ENCODE assay signal across 31 mouse cellular contexts in genomic region chr1:163682127-163682526, GRCm38 (mm10). TPM values are rescaled to one million over a fixed set of nuclear protein-coding genes. Genes with fewer than 3 reads are reported as not detected.
A peak's percentile ranks its signal among the peaks of the same experiment; 100 is the strongest.
DNase-seq lines count a peak whose midpoint lies in the region; ATAC-seq and TF ChIP-seq lines count a peak whose summit lies in the region.
"Had no signal": no experiment of that assay in that cellular context is flagged by ENCODE, and none has a peak within 500 bp of the region (broad histone marks: within the 10 kb centered on the region; RNA-seq: fewer than 3 reads in every experiment).

No protein-coding gene starts in this region.

- H3K36me3 ChIP-seq in kidney, adult 2 months (ENCODE audit: control insufficient read depth, insufficient read depth, low read length) = no peaks in the 10 kb centered on the region
- H3K36me3 ChIP-seq in stomach, embryonic 14.5 days (ENCODE audit: control insufficient read depth, insufficient read depth, low read length) = no peaks in the 10 kb centered on the region
- no peaks in the 10 kb centered on the region for H3K36me3 ChIP-seq in stomach, postnatal 0 days (ENCODE audit: control insufficient read depth, insufficient read depth, low read length)
- H3K36me3 ChIP-seq in limb, embryonic 11.5 days (ENCODE audit: control insufficient read depth, insufficient read depth, low read length) = no peaks in the 10 kb centered on the region
- H3K36me3 ChIP-seq: forebrain, embryonic 10.5 days; forebrain, embryonic 15.5 days; heart, embryonic 13.5 days; hindbrain, embryonic 15.5 days; liver, embryonic 12.5 days; neural tube, embryonic 12.5 days had no signal

- ATAC-seq in stomach, embryonic 14.5 days (ENCODE audit: insufficient number of reproducible peaks, insufficient read depth, low FRiP score, low read depth) = peak; percentile 63; the same call in 1 of the 2 replicates
- no peak for ATAC-seq in stomach, postnatal 0 days (ENCODE audit: low FRiP score, low TSS enrichment)
- no peak for ATAC-seq in limb, embryonic 11.5 days (ENCODE audit: insufficient number of reproducible peaks, low FRiP score, low TSS enrichment, low read depth)
- no peak for ATAC-seq in frontal cortex, adult (ENCODE audit: low TSS enrichment)
- ATAC-seq: forebrain, embryonic 15.5 days; inflammation-experienced regulatory T-cells, adult 6 months; liver, embryonic 12.5 days; liver, postnatal 0 days; midbrain, embryonic 16.5 days had no signal

- no peak overlapping the region for H3K4me2 ChIP-seq in stomach, embryonic 14.5 days (replicated peaks; ENCODE audit: low read depth, low read length)
- no peak overlapping the region for H3K4me2 ChIP-seq in stomach, postnatal 0 days (replicated peaks; ENCODE audit: low read depth)
- no peak overlapping the region for H3K4me2 ChIP-seq in limb, embryonic 11.5 days (ENCODE audit: low read depth, severe bottlenecking)
- H3K4me2 ChIP-seq: forebrain, embryonic 15.5 days; heart, embryonic 13.5 days; hindbrain, embryonic 15.5 days; liver, embryonic 12.5 days; midbrain, embryonic 11.5 days; neural tube, embryonic 12.5 days had no signal

- H3K4me3 ChIP-seq in kidney, adult 2 months (ENCODE audit: insufficient read depth, low read depth, low read length) = no peak overlapping the region
- no peak overlapping the region for H3K4me3 ChIP-seq in stomach, embryonic 14.5 days (ENCODE audit: low read depth, low read length)
- no peak overlapping the region for H3K4me3 ChIP-seq in stomach, postnatal 0 days (ENCODE audit: low read depth, low read length)
- no peak overlapping the region for H3K4me3 ChIP-seq in limb, embryonic 11.5 days (ENCODE audit: low read depth, low read length)
- H3K4me3 ChIP-seq: forebrain, embryonic 10.5 days; forebrain, embryonic 15.5 days; heart, embryonic 13.5 days; hindbrain, embryonic 15.5 days; liver, embryonic 12.5 days; myocyte; neural tube, embryonic 12.5 days had no signal

- 23% methylated on average over 3 of the region's 3 CpGs for WGBS in kidney, adult 2 months
- WGBS in stomach, embryonic 14.5 days = 23% methylated on average over 3 of the region's 3 CpGs
- 27% methylated on average over 3 of the region's 3 CpGs for WGBS in stomach, postnatal 0 days
- WGBS in limb, embryonic 11.5 days = 55% methylated on average over 3 of the region's 3 CpGs

- no peaks in the 10 kb centered on the region for H3K9me3 ChIP-seq in stomach, embryonic 14.5 days (ENCODE audit: control insufficient read depth, low read depth, low read length)
- no peaks in the 10 kb centered on the region for H3K9me3 ChIP-seq in stomach, postnatal 0 days (ENCODE audit: control insufficient read depth, low read length)
- no peaks in the 10 kb centered on the region for H3K9me3 ChIP-seq in limb, embryonic 11.5 days (ENCODE audit: control insufficient read depth, low read length)
- H3K9me3 ChIP-seq: forebrain, embryonic 10.5 days; forebrain, embryonic 15.5 days; heart, embryonic 13.5 days; hindbrain, embryonic 15.5 days; liver, embryonic 12.5 days; neural tube, embryonic 12.5 days had no signal

- no peak overlapping the region for H3K9ac ChIP-seq in stomach, embryonic 14.5 days (replicated peaks; ENCODE audit: low read depth, low read length)
- no peak overlapping the region for H3K9ac ChIP-seq in stomach, postnatal 0 days (ENCODE audit: low read length)
- no peak overlapping the region for H3K9ac ChIP-seq in limb, embryonic 11.5 days (ENCODE audit: low read length)
- H3K9ac ChIP-seq: forebrain, embryonic 15.5 days; heart, embryonic 13.5 days; hindbrain, embryonic 15.5 days; liver, embryonic 12.5 days; liver, postnatal 0 days; neural tube, embryonic 12.5 days had no signal

- H3K27me3 ChIP-seq in kidney, adult 2 months (replicated peaks; ENCODE audit: control insufficient read depth, insufficient read depth, low read length) = no peaks in the 10 kb centered on the region
- H3K27me3 ChIP-seq in stomach, embryonic 14.5 days (ENCODE audit: control insufficient read depth, insufficient read depth, low read length) = no peaks in the 10 kb centered on the region
- H3K27me3 ChIP-seq in stomach, postnatal 0 days (ENCODE audit: control insufficient read depth, insufficient read depth, low read length) = no peaks in the 10 kb centered on the region
- H3K27me3 ChIP-seq in limb, embryonic 11.5 days (ENCODE audit: control insufficient read depth, insufficient read depth, low read length) = no peaks in the 10 kb centered on the region
- H3K27me3 ChIP-seq: CH12.LX; forebrain, embryonic 15.5 days; heart, embryonic 13.5 days; hindbrain, embryonic 15.5 days; liver, embryonic 12.5 days; neural tube, embryonic 12.5 days had no signal

- no peak for TF ChIP-seq POLR2A in kidney, adult 2 months (IDR thresholded peaks at IDR 0.05; ENCODE audit: low read depth, low read length)

- H3K27ac ChIP-seq in kidney, adult 2 months (ENCODE audit: insufficient read depth, low read depth, low read length) = no peak overlapping the region
- peak overlapping the region; percentile 55; the same call in 1 of the 2 replicates for H3K27ac ChIP-seq in stomach, embryonic 14.5 days (ENCODE audit: low read length)
- H3K27ac ChIP-seq in stomach, postnatal 0 days (replicated peaks) = no peak overlapping the region
- H3K27ac ChIP-seq in limb, embryonic 11.5 days (replicated peaks; ENCODE audit: low read depth, low read length) = 0 out of 2 replicates have a peak overlapping the region, but pooled peaks have one; percentile 47
- H3K27ac ChIP-seq: forebrain, embryonic 10.5 days; forebrain, embryonic 15.5 days; heart, embryonic 13.5 days; hindbrain, embryonic 15.5 days; liver, embryonic 12.5 days; neural tube, embryonic 12.5 days had no signal

- H3K4me1 ChIP-seq in kidney, adult 2 months (ENCODE audit: control insufficient read depth, insufficient read depth, low read length) = no peaks in the 10 kb centered on the region
- 0 out of 2 replicates have a peak, but pooled peaks cover 10% of the 10 kb centered on the region for H3K4me1 ChIP-seq in stomach, embryonic 14.5 days (ENCODE audit: control insufficient read depth, insufficient read depth, low read length)
- H3K4me1 ChIP-seq in stomach, postnatal 0 days (replicated peaks; ENCODE audit: control insufficient read depth, insufficient read depth) = no peaks in the 10 kb centered on the region
- H3K4me1 ChIP-seq in limb, embryonic 11.5 days (ENCODE audit: control insufficient read depth, insufficient read depth, low read length) = peaks cover 8% of the 10 kb centered on the region; the same call in 1 of the 2 replicates
- H3K4me1 ChIP-seq: forebrain, embryonic 10.5 days; forebrain, embryonic 15.5 days; heart, embryonic 13.5 days; hindbrain, embryonic 15.5 days; liver, embryonic 12.5 days; neural tube, embryonic 12.5 days had no signal

- TF ChIP-seq EP300 in stomach, postnatal 0 days (optimal IDR thresholded peaks at IDR 0.05) = no peak

- no peak for TF ChIP-seq CTCF in kidney, adult 2 months (conservative IDR thresholded peaks at IDR 0.05; ENCODE audit: insufficient read depth, insufficient read length, low read depth, low read length)
- no peak for TF ChIP-seq CTCF in stomach, postnatal 0 days (IDR thresholded peaks at IDR 0.05; ENCODE audit: low read depth)

- DNase-seq in kidney, adult 2 months = peak; percentile 12
- DNase-seq in kidney, adult 18-20 months = no peak
- no peak for DNase-seq in stomach, postnatal 0 days (ENCODE audit: low spot score)
- DNase-seq in limb, embryonic 11.5 days (ENCODE audit: low spot score) = no peak
- no peak for DNase-seq in frontal cortex, adult 2 months (ENCODE audit: extremely low spot score in 1 of 2, low spot score in 1 of 2)
- no peak for DNase-seq in urinary bladder, adult 18-20 months (ENCODE audit: low spot score in 2 of 2)
- DNase-seq: adrenal gland, postnatal 14 days; cerebellum, adult 11 months; cerebellum, adult 9-11 months; heart, postnatal 10 days; kidney, adult 11 months; kidney, postnatal 10 days; liver, postnatal 0 days; right cerebral cortex, adult 18-20 months; right cerebral cortex, postnatal 4 days; thymus, postnatal 25 days had no signal

RNA-seq across cellular contexts. Expression of gene Mettl11b, which starts 42.9 kb away (rescaled TPM):
- polyA plus RNA-seq in kidney, adult 2 months (2012; rRNA removed) = not detected in 2 replicates
- polyA plus RNA-seq in stomach, embryonic 14.5 days (2014; fragmentation: Nextera tagmentation; extraction: Ambion mirVana) = not detected in 2 replicates
- not detected in 2 replicates for polyA plus RNA-seq in stomach, postnatal 0 days (2015; fragmentation: Nextera tagmentation; extraction: Ambion mirVana)
- polyA plus RNA-seq in limb, embryonic 11.5 days (2014; fragmentation: Nextera tagmentation; extraction: Ambion mirVana) = 0.10 and 0.27 TPM in 2 replicates
- 0.86 and 1.2 TPM in 2 replicates for polyA plus RNA-seq in frontal cortex, adult 2 months (2012; rRNA removed)
- polyA plus RNA-seq: C2C12; heart, embryonic 13.5 days; inflammation-experienced regulatory T-cells, adult 6 months; liver, embryonic 12.5 days; liver, postnatal 0 days; myocyte; neural tube, embryonic 12.5 days; spleen, adult 2 months had no signal

Comparison
In these comparisons a context has a peak if more than half of its experiments do, and no peak if none do; other contexts are left out.
1. H3K27ac ChIP-seq: peak in stomach, embryonic 14.5 days (single experiment) and limb, embryonic 11.5 days (single experiment); none in kidney, adult 2 months (single experiment) and stomach, postnatal 0 days (single experiment).